Comparison of ENCODE assay signal across 11 mouse cellular contexts in the genomic region with DNA sequence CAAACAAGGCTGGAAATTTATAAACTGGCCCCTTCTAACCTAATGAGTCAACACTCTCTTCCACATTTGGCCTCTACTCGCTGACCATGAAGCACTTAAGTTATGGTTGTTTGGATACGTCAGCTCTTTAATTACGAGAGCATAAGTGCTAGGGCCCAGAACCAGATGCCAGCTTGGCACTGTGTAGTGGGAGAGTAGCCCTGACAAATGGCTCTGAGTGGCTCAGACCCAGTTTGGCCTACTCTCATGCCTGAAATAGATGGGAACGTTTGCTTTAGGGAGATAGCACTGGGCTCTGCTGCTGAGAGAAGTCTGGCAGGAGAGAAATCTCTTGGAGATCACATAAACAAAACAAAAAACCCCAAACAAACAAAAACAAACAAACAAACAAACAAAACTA.
DNase-seq lines count a peak whose midpoint lies in the region; ATAC-seq lines count a peak whose summit lies in the region.
"Had no signal": no experiment of that assay in that cellular context is flagged by ENCODE, and none has a peak within 500 bp of the region (broad histone marks: within the 10 kb centered on the region; RNA-seq: fewer than 3 reads in every experiment).

No protein-coding gene starts in this region.

- intact Hi-C loops in left cerebral cortex, postnatal 4 days (cut with DNase I): no loop called here
- intact Hi-C loops in heart, postnatal 14 days (cut with DNase I): no loop called here

- ATAC-seq in erythroid progenitor cell, adult 5-6 weeks (replicated peaks; ENCODE audit: low FRiP score, poor library complexity, severe bottlenecking): no peak
- ATAC-seq: forebrain, embryonic 13.5 days had no signal

- DNase-seq in adrenal gland, postnatal 10 days: peak; percentile 22
- no peak for DNase-seq in adrenal gland, adult 8-10 months
- peak; percentile 70 for DNase-seq in left cerebral cortex, postnatal 4 days
- DNase-seq in left cerebral cortex, adult 11 months (ENCODE audit: low spot score): no peak
- DNase-seq in cerebellum, postnatal 10 days: peak; percentile 87 to 91
- DNase-seq in heart, postnatal 14 days: peak; percentile 38 to 61
- DNase-seq in T-cell, adult 2 months (ENCODE audit: low spot score): no peak
- DNase-seq: kidney, adult 2 months; lung, embryonic 14.5 days had no signal

Comparison
In these comparisons a context has a peak if more than half of its experiments do, and no peak if none do; other contexts are left out.
1. DNase-seq: peak in adrenal gland, postnatal 10 days (single experiment), left cerebral cortex, postnatal 4 days (single experiment), cerebellum, postnatal 10 days (2 of 2) and heart, postnatal 14 days (2 of 2); none in adrenal gland, adult 8-10 months (single experiment), left cerebral cortex, adult 11 months (single experiment) and T-cell, adult 2 months (single experiment).